Mouse (Mus musculus) liver, postnatal 0 days (tissue): ENCODE measurements around the gene Secisbp2.

ENCODE experiments used
- CTCF ChIP-seq: sonication (generic); IDR thresholded peaks from 2 replicates; pipeline ENCODE4 v1.5.1; 2016; ENCODE audit warnings: antibody characterized with exemption, low read depth
- EP300 ChIP-seq: IDR thresholded peaks from 2 replicates; pipeline ENCODE4 v1.6.1; 2016; ENCODE audit warnings: antibody characterized with exemption, low read depth, mild to moderate bottlenecking

- TF ChIP-seq CTCF (0 out of 2 replicates have a peak, but pooled peaks have one; percentile 10), EP300 (peak; percentile 53)
Measured at GRCm38 (mm10) chr13:51644829-51645789, 6.4 kb upstream of the Secisbp2 start, which contains the start of gene Cks2.
